Mouse (Mus musculus) MEL (cell line): ENCODE results near the gene Keg1. TPM values are rescaled to one million over a fixed set of nuclear protein-coding genes. Genes with fewer than 3 reads are reported as not detected.

ENCODE experiments used
- DNase-seq: peaks from one replicate; pipeline ENCODE4 v3.0.0; 2011; ENCODE audit warnings: low read depth, low spot score
- H3K27ac ChIP-seq: 2 replicates; pipeline ENCODE4 v1.5.1; 2012; ENCODE audit warnings: low read depth, mild to moderate bottlenecking, control low read depth, low read length, moderate library complexity; ENCODE audit not compliant: control insufficient read depth
- H3K27me3 ChIP-seq, 2 experiments: fragments of 150-350 bp in 1 of 2; sonication (generic) in 1 of 2; 2 replicates each; pipeline ENCODE4 v1.6.1; 2012; ENCODE audit warnings: low read length in 2 of 2, mild to moderate bottlenecking in 2 of 2, improper control_type of control experiment in 1 of 2, moderate library complexity in 1 of 2; ENCODE audit not compliant: insufficient read depth in 2 of 2, control insufficient read depth in 1 of 2
- H3K36me3 ChIP-seq, 2 experiments: 2 replicates each; pipeline ENCODE4 v1.6.1; 2012 to 2014; ENCODE audit warnings: low read length in 2 of 2, improper control_type of control experiment in 1 of 2, inconsistent platforms in 1 of 2, mild to moderate bottlenecking in 1 of 2; ENCODE audit not compliant: insufficient read depth in 2 of 2, control insufficient read depth in 1 of 2
- H3K4me1 ChIP-seq, 2 experiments: fragments of 150-350 bp in 1 of 2; sonication (generic) in 1 of 2; 2 replicates each; pipeline ENCODE4 v1.6.1; 2012; ENCODE audit warnings: low read length in 2 of 2, improper control_type of control experiment in 1 of 2, mild to moderate bottlenecking in 1 of 2; ENCODE audit not compliant: insufficient read depth in 2 of 2, control insufficient read depth in 1 of 2
- H3K4me3 ChIP-seq, 2 experiments: fragments of 150-350 bp in 1 of 2; sonication (generic) in 1 of 2; 2 replicates each; pipeline ENCODE4 v1.5.1; 2012; ENCODE audit warnings: low read depth in 2 of 2, low read length in 2 of 2, mild to moderate bottlenecking in 2 of 2, moderate library complexity in 2 of 2, control low read depth in 1 of 2, improper control_type of control experiment in 1 of 2; ENCODE audit not compliant: control insufficient read depth in 1 of 2, insufficient read depth in 1 of 2
- H3K79me2 ChIP-seq: 2 replicates; pipeline ENCODE4 v1.6.1; 2012; ENCODE audit warnings: mild to moderate bottlenecking, low read length, moderate library complexity; ENCODE audit not compliant: control insufficient read depth, poor library complexity, insufficient read depth
- H3K9ac ChIP-seq: 2 replicates; pipeline ENCODE4 v1.6.1; 2012; ENCODE audit warnings: low read depth, mild to moderate bottlenecking, control low read depth, low read length, moderate library complexity; ENCODE audit not compliant: control insufficient read depth, poor library complexity, severe bottlenecking
- H3K9me3 ChIP-seq: fragments of 150-350 bp; sonication (generic); replicated peaks from 2 replicates; pipeline ENCODE4 v1.6.1; 2012; ENCODE audit warnings: mild to moderate bottlenecking, low read length, improper control_type of control experiment, moderate library complexity; ENCODE audit not compliant: insufficient read depth
- CHD1 ChIP-seq: IDR thresholded peaks from 2 replicates; pipeline ENCODE4 v1.6.1; 2012; ENCODE audit warnings: low read depth, mild to moderate bottlenecking, inconsistent platforms, low read length, improper control_type of control experiment
- E2F4 ChIP-seq: IDR thresholded peaks from 2 replicates; pipeline ENCODE4 v1.6.1; 2011; ENCODE audit warnings: low read depth, low read length, improper control_type of control experiment, borderline replicate concordance
- EP300 ChIP-seq, 2 experiments: IDR thresholded peaks; 2 replicates each; pipeline ENCODE4 v1.6.1; 2011; ENCODE audit warnings: improper control_type of control experiment in 2 of 2, low read length in 2 of 2, low read depth in 1 of 2, mild to moderate bottlenecking in 1 of 2
- ETS1 ChIP-seq: IDR thresholded peaks from 2 replicates; pipeline ENCODE4 v1.6.1; 2012; ENCODE audit warnings: low read depth, mild to moderate bottlenecking, inconsistent platforms, low read length, improper control_type of control experiment, moderate library complexity
- GABPA ChIP-seq: IDR thresholded peaks from 2 replicates; pipeline ENCODE4 v1.6.1; 2012; ENCODE audit warnings: low read depth, mild to moderate bottlenecking, inconsistent platforms, low read length, improper control_type of control experiment, moderate library complexity
- HCFC1 ChIP-seq: IDR thresholded peaks from 2 replicates; pipeline ENCODE4 v1.6.1; 2012; ENCODE audit warnings: low read depth, mild to moderate bottlenecking, inconsistent platforms, low read length, improper control_type of control experiment, moderate library complexity
- JUND ChIP-seq: IDR thresholded peaks from 2 replicates; pipeline ENCODE4 v1.6.1; 2011; ENCODE audit warnings: low read depth, mild to moderate bottlenecking, improper control_type of control experiment, low read length
- MAFK ChIP-seq: IDR thresholded peaks from 2 replicates; pipeline ENCODE4 v1.6.1; 2011; ENCODE audit warnings: low read depth, mild to moderate bottlenecking, low read length, improper control_type of control experiment, borderline replicate concordance
- MXI1 ChIP-seq: IDR thresholded peaks from 2 replicates; pipeline ENCODE4 v1.6.1; 2011; ENCODE audit warnings: mild to moderate bottlenecking, low read depth, low read length, improper control_type of control experiment
- MYB ChIP-seq: IDR thresholded peaks from 2 replicates; pipeline ENCODE4 v1.6.1; 2011; ENCODE audit warnings: mild to moderate bottlenecking, low read depth, low read length, improper control_type of control experiment
- NRF1 ChIP-seq: IDR thresholded peaks from 2 replicates; pipeline ENCODE4 v1.6.1; 2014; ENCODE audit warnings: low read depth, mild to moderate bottlenecking, inconsistent platforms, low read length, improper control_type of control experiment, moderate library complexity; ENCODE audit not compliant: poor library complexity, insufficient read depth, severe bottlenecking
- RCOR1 ChIP-seq: IDR thresholded peaks from 2 replicates; pipeline ENCODE4 v1.6.1; 2012; ENCODE audit warnings: low read depth, mild to moderate bottlenecking, inconsistent platforms, low read length, improper control_type of control experiment
- SIN3A ChIP-seq: IDR thresholded peaks from 2 replicates; pipeline ENCODE4 v1.6.1; 2012; ENCODE audit warnings: low read length, improper control_type of control experiment, inconsistent platforms
- TAL1 ChIP-seq: IDR thresholded peaks from 2 replicates; pipeline ENCODE4 v1.6.1; 2012; ENCODE audit warnings: mild to moderate bottlenecking, inconsistent platforms, low read length, moderate library complexity, mixed read lengths
- USF2 ChIP-seq, 2 experiments: IDR thresholded peaks; 2 replicates each; pipeline ENCODE4 v1.6.1; 2011 to 2012; ENCODE audit warnings: improper control_type of control experiment in 2 of 2, low read length in 2 of 2, borderline replicate concordance in 1 of 2, inconsistent platforms in 1 of 2, low read depth in 1 of 2, mild to moderate bottlenecking in 1 of 2; ENCODE audit not compliant: insufficient read depth in 1 of 2
- ZC3H11A ChIP-seq: IDR thresholded peaks from 2 replicates; pipeline ENCODE4 v1.6.1; 2012; ENCODE audit warnings: low read depth, mild to moderate bottlenecking, inconsistent platforms, low read length, improper control_type of control experiment
- ZMIZ1 ChIP-seq: IDR thresholded peaks from 2 replicates; pipeline ENCODE4 v1.6.1; 2012; ENCODE audit warnings: low read depth, mild to moderate bottlenecking, inconsistent platforms, low read length, improper control_type of control experiment, moderate library complexity
- polyA plus RNA-seq, 2 experiments: library from polyadenylated mRNA; stranded (reverse) in 1 of 2; unstranded in 1 of 2; fragments of >175 nt in 1 of 2; fragments of >200 nt in 1 of 2; gene quantifications; 2 replicates each; pipeline versions ENCODE4 v1.2.1 to v1.2.4; 2012; ENCODE audit warnings: low replicate concordance in 2 of 2, low read depth in 1 of 2; ENCODE audit not compliant: insufficient read length in 2 of 2, insufficient read depth in 1 of 2, missing spikeins in 1 of 2
- total RNA-seq: library from RNA; depleted of rRNA; stranded (reverse); fragments of 300-350 nt; gene quantifications from 2 replicates; pipeline ENCODE4 v1.2.3, GENCODE M21; 2012

Gene Keg1
- total and polyA plus RNA-seq, 3 experiments: not detected

DNA sequence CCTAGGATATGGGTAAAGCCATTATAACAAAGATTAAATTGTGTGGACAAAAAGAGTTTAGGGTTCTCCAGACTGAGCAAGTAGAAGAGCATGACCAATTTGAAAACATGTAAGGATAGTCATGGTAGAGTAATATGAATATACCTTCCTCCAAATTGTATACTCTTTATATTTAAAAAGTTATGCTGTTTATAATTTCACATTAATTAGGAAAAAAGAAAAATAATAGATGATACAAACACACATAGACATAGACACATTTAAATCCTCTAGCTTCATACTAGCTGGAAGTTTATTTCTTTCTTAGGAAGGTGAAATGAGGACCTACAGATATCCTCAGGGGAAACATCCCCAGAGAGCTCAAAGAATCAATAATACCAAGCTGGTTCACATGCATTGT, 25.4 kb upstream of the Keg1 start, which contains the start of gene Olfr1442:
Gene Olfr1442, plus strand, starts transcription at position 301 of the 400 bp plus-strand sequence.
- Histone ChIP-seq H3K27me3 (peaks cover 0 to 2% of the 10 kb centered on the region in 2 experiments; a peak in 2 of 4 replicates), H3K9me3 (no peaks in the 10 kb centered on the region), H3K4me1 (no peaks in the 10 kb centered on the region), H3K9ac (no peak within 1 kb of the TSS), H3K79me2 (no peaks in the 10 kb centered on the region), H3K36me3 (no peaks in the 10 kb centered on the region), H3K27ac (no peak within 1 kb of the TSS), H3K4me3 (no peak within 1 kb of the TSS)
- no peak for TF ChIP-seq CHD1
- DNase-seq: no peak

DNA sequence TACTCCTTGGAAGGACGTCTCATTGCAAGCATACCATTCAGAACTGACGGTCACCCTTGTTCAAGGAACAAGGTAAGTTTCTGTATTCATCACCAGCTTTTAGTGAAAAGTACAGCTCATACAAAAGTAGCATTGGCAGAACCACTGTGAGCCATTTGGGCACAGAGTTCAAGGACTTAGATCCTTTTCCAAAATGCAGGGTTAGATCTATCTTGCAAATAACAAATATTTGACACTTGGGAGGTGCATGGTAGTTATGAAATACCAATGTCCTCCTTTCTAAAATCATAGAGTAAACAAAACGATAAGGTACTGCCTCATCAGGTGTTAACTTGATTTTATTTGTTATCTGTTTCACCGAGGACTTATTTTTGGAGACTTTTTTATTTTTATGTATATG, 24.5 kb upstream of the Keg1 start:
- TF ChIP-seq GABPA: no peak
- TF ChIP-seq JUND: no peak
- no peak for TF ChIP-seq ZC3H11A
- no peak for TF ChIP-seq TAL1
- no peak for TF ChIP-seq SIN3A
- no peak for TF ChIP-seq NRF1
- no peak for TF ChIP-seq HCFC1
- no peak for TF ChIP-seq ETS1
- TF ChIP-seq USF2 (IDR thresholded peaks at IDR 0.05; ENCODE audit: borderline replicate concordance in 1 of 2, insufficient read depth in 1 of 2, low read depth in 1 of 2, low read length in 2 of 2): no peak
- TF ChIP-seq ZMIZ1: no peak
- no peak for TF ChIP-seq EP300 (IDR thresholded peaks at IDR 0.05; ENCODE audit: low read depth in 1 of 2, low read length in 2 of 2)
- no peak for TF ChIP-seq MXI1
- no peak for TF ChIP-seq MYB
- TF ChIP-seq E2F4: no peak
- no peak for TF ChIP-seq RCOR1
- TF ChIP-seq MAFK: no peak
- TF ChIP-seq, all 39 proteins: peak for 0
- peaks cover 0 to 2% of the 10 kb centered on the region in 2 experiments; a peak in 2 of 4 replicates for H3K27me3 ChIP-seq
- H3K9ac ChIP-seq: no peak overlapping the region
- no peaks in the 10 kb centered on the region for H3K4me1 ChIP-seq
- no peak for DNase-seq
- no peaks in the 10 kb centered on the region for H3K9me3 ChIP-seq
- no peak overlapping the region for H3K27ac ChIP-seq
- H3K36me3 ChIP-seq: no peaks in the 10 kb centered on the region
- H3K79me2 ChIP-seq: no peaks in the 10 kb centered on the region
- no peak overlapping the region for H3K4me3 ChIP-seq
